Mouse (Mus musculus): ENCODE data around the gene Tmeff2. TPM values are rescaled to one million over a fixed set of nuclear protein-coding genes. Genes with fewer than 3 reads are reported as not detected.

The Tmeff2 gene
- polyA plus RNA-seq, 1 experiment, result 7.7 TPM

GRCm38 (mm10) chr1:51090212-51090761, 189.8 kb downstream of the Tmeff2 start:
- WGBS, result 85% methylated on average over 4 of the region's 4 CpGs
- Histone ChIP-seq H3K4me3 (replicated peaks; ENCODE audit: extremely low read depth, low read depth, low read length) (no peak overlapping the region), H3K4me1 (ENCODE audit: control insufficient read depth, insufficient read depth, low read length) (no peaks in the 10 kb centered on the region; the same call in 1 of the 2 replicates)
- no peak for DNase-seq
- TF ChIP-seq CTCF (IDR thresholded peaks at IDR 0.05; ENCODE audit: insufficient read depth, low read length) (no peak), POLR2A (IDR thresholded peaks at IDR 0.05; ENCODE audit: borderline replicate concordance, extremely low read depth, low read depth, low read length) (no peak)

- DNase-seq, result no peak
- 69% methylated on average over 2 of the region's 2 CpGs for WGBS
- H3K4me3 ChIP-seq (replicated peaks; ENCODE audit: extremely low read depth, low read depth, low read length), result no peak overlapping the region
- TF ChIP-seq CTCF (IDR thresholded peaks at IDR 0.05; ENCODE audit: insufficient read depth, low read length) (no peak), POLR2A (IDR thresholded peaks at IDR 0.05; ENCODE audit: borderline replicate concordance, extremely low read depth, low read depth, low read length) (no peak)
- peaks cover 6% of the 10 kb centered on the region for H3K4me1 ChIP-seq (ENCODE audit: control insufficient read depth, insufficient read depth, low read length)
These were observed 194.3 kb downstream of the Tmeff2 start for GRCm38 (mm10) chr1:51094713-51095112.

GRCm38 (mm10) chr1:51096848-51097598, 196.6 kb downstream of the Tmeff2 start:
- Histone ChIP-seq H3K4me3 (replicated peaks; ENCODE audit: extremely low read depth, low read depth, low read length) (no peak overlapping the region), H3K4me1 (ENCODE audit: control insufficient read depth, insufficient read depth, low read length) (peaks cover 6% of the 10 kb centered on the region)
- whole genome bisulfite sequencing, result 41% methylated on average over 4 of the region's 4 CpGs
- TF ChIP-seq CTCF (IDR thresholded peaks at IDR 0.05; ENCODE audit: insufficient read depth, low read length), result no peak
- no peak for TF ChIP-seq POLR2A (IDR thresholded peaks at IDR 0.05; ENCODE audit: borderline replicate concordance, extremely low read depth, low read depth, low read length)
- no peak for DNase-seq

- DNase-seq, result no peak
- TF ChIP-seq POLR2A (IDR thresholded peaks at IDR 0.05; ENCODE audit: borderline replicate concordance, extremely low read depth, low read depth, low read length) (no peak), CTCF (IDR thresholded peaks at IDR 0.05; ENCODE audit: insufficient read depth, low read length) (no peak)
- 88% methylated on average over 2 of the region's 2 CpGs for WGBS
- no peak overlapping the region for H3K4me3 ChIP-seq (replicated peaks; ENCODE audit: extremely low read depth, low read depth, low read length)
- peaks cover 4% of the 10 kb centered on the region for H3K4me1 ChIP-seq (ENCODE audit: control insufficient read depth, insufficient read depth, low read length)
These were observed 200.7 kb downstream of the Tmeff2 start for GRCm38 (mm10) chr1:51101034-51101590.

GRCm38 (mm10) chr1:51104698-51105097, 204.3 kb downstream of the Tmeff2 start:
- Histone ChIP-seq H3K4me3 (replicated peaks; ENCODE audit: extremely low read depth, low read depth, low read length) (no peak overlapping the region), H3K4me1 (ENCODE audit: control insufficient read depth, insufficient read depth, low read length) (peaks cover 2% of the 10 kb centered on the region; the same call in 1 of the 2 replicates)
- WGBS, result 37% methylated on average over 2 of the region's 2 CpGs
- TF ChIP-seq CTCF (IDR thresholded peaks at IDR 0.05; ENCODE audit: insufficient read depth, low read length) (no peak), POLR2A (IDR thresholded peaks at IDR 0.05; ENCODE audit: borderline replicate concordance, extremely low read depth, low read depth, low read length) (no peak)
- no peak for DNase-seq

- TF ChIP-seq POLR2A (IDR thresholded peaks at IDR 0.05; ENCODE audit: borderline replicate concordance, extremely low read depth, low read depth, low read length), result no peak
- no peak for TF ChIP-seq CTCF (IDR thresholded peaks at IDR 0.05; ENCODE audit: insufficient read depth, low read length)
- Histone ChIP-seq H3K4me1 (ENCODE audit: control insufficient read depth, insufficient read depth, low read length) (peaks cover 2% of the 10 kb centered on the region; the same call in 1 of the 2 replicates), H3K4me3 (replicated peaks; ENCODE audit: extremely low read depth, low read depth, low read length) (no peak overlapping the region)
- WGBS, result 54% methylated on average over 4 of the region's 4 CpGs
- no peak for DNase-seq
These were observed 206.0 kb downstream of the Tmeff2 start for GRCm38 (mm10) chr1:51106401-51106920.

GRCm38 (mm10) chr1:51107299-51107698, 206.9 kb downstream of the Tmeff2 start:
- peaks cover 2% of the 10 kb centered on the region; the same call in 1 of the 2 replicates for H3K4me1 ChIP-seq (ENCODE audit: control insufficient read depth, insufficient read depth, low read length)
- WGBS, result 50% methylated on average over 2 of the region's 2 CpGs
- H3K4me3 ChIP-seq (replicated peaks; ENCODE audit: extremely low read depth, low read depth, low read length), result no peak overlapping the region
- TF ChIP-seq CTCF (IDR thresholded peaks at IDR 0.05; ENCODE audit: insufficient read depth, low read length) (no peak), POLR2A (IDR thresholded peaks at IDR 0.05; ENCODE audit: borderline replicate concordance, extremely low read depth, low read depth, low read length) (no peak)
- no peak for DNase-seq

GRCm38 (mm10) chr1:51114721-51115120, 214.3 kb downstream of the Tmeff2 start:
- no peak for TF ChIP-seq CTCF (IDR thresholded peaks at IDR 0.05; ENCODE audit: insufficient read depth, low read length)
- no peak for TF ChIP-seq POLR2A (IDR thresholded peaks at IDR 0.05; ENCODE audit: borderline replicate concordance, extremely low read depth, low read depth, low read length)
- WGBS, result 45% methylated on average over 5 of the region's 5 CpGs
- no peak for DNase-seq
- no peaks in the 10 kb centered on the region for H3K4me1 ChIP-seq (ENCODE audit: control insufficient read depth, insufficient read depth, low read length)
- no peak overlapping the region for H3K4me3 ChIP-seq (replicated peaks; ENCODE audit: extremely low read depth, low read depth, low read length)

GRCm38 (mm10) chr1:51115761-51116160, 215.3 kb downstream of the Tmeff2 start:
- Histone ChIP-seq H3K4me1 (ENCODE audit: control insufficient read depth, insufficient read depth, low read length) (no peaks in the 10 kb centered on the region), H3K4me3 (replicated peaks; ENCODE audit: extremely low read depth, low read depth, low read length) (no peak overlapping the region)
- WGBS, result 88% methylated on average over 5 of the region's 5 CpGs
- no peak for DNase-seq
- TF ChIP-seq CTCF (IDR thresholded peaks at IDR 0.05; ENCODE audit: insufficient read depth, low read length) (no peak), POLR2A (IDR thresholded peaks at IDR 0.05; ENCODE audit: borderline replicate concordance, extremely low read depth, low read depth, low read length) (no peak)

All from lung, adult 2 months (tissue).